ENCODE assay signal across 9 mouse cellular contexts in the genomic region with DNA sequence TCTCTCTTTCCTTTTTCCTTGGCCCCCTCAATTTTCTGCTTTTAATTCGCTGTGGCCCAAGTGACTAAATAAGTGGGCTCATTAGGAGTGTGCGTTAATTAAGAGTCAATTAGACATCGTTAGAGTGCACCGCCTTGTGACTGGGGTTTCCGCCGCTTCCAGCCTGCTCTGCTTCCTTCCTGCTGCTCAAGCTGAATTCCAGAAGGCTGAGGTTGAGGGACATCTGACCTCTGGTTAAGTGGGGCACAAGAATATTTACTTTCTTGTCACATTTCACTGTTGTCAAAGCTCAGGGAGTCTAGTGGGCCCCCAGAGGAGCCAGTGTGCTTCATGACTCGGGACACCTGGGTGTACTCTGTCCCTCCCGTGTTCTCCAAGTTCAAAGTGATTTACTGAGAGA.
A peak's percentile ranks its signal among the peaks of the same experiment; 100 is the strongest.
DNase-seq lines count a peak whose midpoint lies in the region; ATAC-seq and TF ChIP-seq lines count a peak whose summit lies in the region.
"Had no signal": no experiment of that assay in that cellular context is flagged by ENCODE, and none has a peak within 500 bp of the region (broad histone marks: within the 10 kb centered on the region; RNA-seq: fewer than 3 reads in every experiment).

No protein-coding gene starts in this region.

- H3K4me1 ChIP-seq in heart, postnatal 0 days (ENCODE audit: control insufficient read depth, insufficient read depth) = peaks cover 6% of the 10 kb centered on the region; the same call in 1 of the 2 replicates
- peaks cover 11% of the 10 kb centered on the region; the same call in 1 of the 2 replicates for H3K4me1 ChIP-seq in kidney, adult 2 months (ENCODE audit: control insufficient read depth, insufficient read depth, low read length)

- H3K9me3 ChIP-seq in heart, postnatal 0 days (replicated peaks; ENCODE audit: control insufficient read depth, low read length) = no peaks in the 10 kb centered on the region
- H3K9me3 ChIP-seq: limb, embryonic 15.5 days had no signal

- no peak for ATAC-seq in heart, postnatal 0 days (ENCODE audit: insufficient read depth, low read depth)

- no peaks in the 10 kb centered on the region for H3K27me3 ChIP-seq in heart, postnatal 0 days (ENCODE audit: control insufficient read depth, insufficient read depth, low read length)
- H3K27me3 ChIP-seq in kidney, adult 2 months (replicated peaks; ENCODE audit: control insufficient read depth, insufficient read depth, low read length) = no peaks in the 10 kb centered on the region
- H3K27me3 ChIP-seq: limb, embryonic 15.5 days had no signal

- TF ChIP-seq EP300 in heart, postnatal 0 days (IDR thresholded peaks at IDR 0.05; ENCODE audit: low read depth) = no peak

- TF ChIP-seq POLR2A in kidney, adult 2 months (IDR thresholded peaks at IDR 0.05; ENCODE audit: low read depth, low read length) = no peak

- no peak overlapping the region for H3K9ac ChIP-seq in heart, postnatal 0 days (replicated peaks; ENCODE audit: low read depth, low read length)
- H3K9ac ChIP-seq: limb, embryonic 15.5 days had no signal

- H3K4me2 ChIP-seq in heart, postnatal 0 days (ENCODE audit: low read depth, low read length) = no peak overlapping the region
- H3K4me2 ChIP-seq: limb, embryonic 15.5 days had no signal

- no peak for TF ChIP-seq CTCF in heart, postnatal 0 days (IDR thresholded peaks at IDR 0.05; ENCODE audit: low read depth)
- TF ChIP-seq CTCF in kidney, adult 2 months (conservative IDR thresholded peaks at IDR 0.05; ENCODE audit: insufficient read depth, insufficient read length, low read depth, low read length) = no peak

- whole genome bisulfite sequencing in heart, postnatal 0 days = 53% methylated on average over 8 of the region's 8 CpGs
- 40% methylated on average over 8 of the region's 8 CpGs for WGBS in kidney, adult 2 months

- H3K27ac ChIP-seq in heart, postnatal 0 days (ENCODE audit: low read depth) = peak overlapping the region; percentile 80
- peak overlapping the region; percentile 96 for H3K27ac ChIP-seq in kidney, adult 2 months (ENCODE audit: insufficient read depth, low read depth, low read length)
- H3K27ac ChIP-seq: limb, embryonic 15.5 days had no signal

- intact Hi-C loops in heart, postnatal 36 days (cut with DNase I) = no loop called here

- no peaks in the 10 kb centered on the region for H3K36me3 ChIP-seq in heart, postnatal 0 days (replicated peaks; ENCODE audit: control insufficient read depth, insufficient read depth, low read length)
- H3K36me3 ChIP-seq in kidney, adult 2 months (ENCODE audit: control insufficient read depth, insufficient read depth, low read length) = no peaks in the 10 kb centered on the region
- H3K36me3 ChIP-seq: limb, embryonic 15.5 days had no signal

- DNase-seq in heart, postnatal 0 days (ENCODE audit: low spot score) = no peak
- no peak for DNase-seq in heart, postnatal 36 days
- DNase-seq in embryo, embryonic 9.5 days (ENCODE audit: extremely low spot score) = peak; percentile 67
- DNase-seq in kidney, adult 2 months = peak; percentile 48
- DNase-seq in retina, embryonic 14.5 days (ENCODE audit: low spot score) = peak; percentile 43
- no peak for DNase-seq in left cerebral cortex, adult 18-20 months (ENCODE audit: low spot score in 2 of 2)
- DNase-seq in spleen, postnatal 4 days (ENCODE audit: low spot score in 2 of 2) = no peak
- DNase-seq in thymus, postnatal 4 days = no peak

- H3K4me3 ChIP-seq in heart, postnatal 0 days (ENCODE audit: low read depth, low read length) = no peak overlapping the region
- H3K4me3 ChIP-seq in kidney, adult 2 months (ENCODE audit: insufficient read depth, low read depth, low read length) = no peak overlapping the region
- H3K4me3 ChIP-seq: limb, embryonic 15.5 days had no signal

Comparison
In these comparisons a context has a peak if more than half of its experiments do, and no peak if none do; other contexts are left out.
1. DNase-seq: peak in embryo, embryonic 9.5 days (single experiment), kidney, adult 2 months (single experiment) and retina, embryonic 14.5 days (single experiment); none in heart, postnatal 0 days (single experiment), heart, postnatal 36 days (0 of 2), left cerebral cortex, adult 18-20 months (0 of 2), spleen, postnatal 4 days (0 of 2) and thymus, postnatal 4 days (single experiment).